Mouse (Mus musculus): ENCODE data around the gene Olfr955.

Gene Olfr955

DNA sequence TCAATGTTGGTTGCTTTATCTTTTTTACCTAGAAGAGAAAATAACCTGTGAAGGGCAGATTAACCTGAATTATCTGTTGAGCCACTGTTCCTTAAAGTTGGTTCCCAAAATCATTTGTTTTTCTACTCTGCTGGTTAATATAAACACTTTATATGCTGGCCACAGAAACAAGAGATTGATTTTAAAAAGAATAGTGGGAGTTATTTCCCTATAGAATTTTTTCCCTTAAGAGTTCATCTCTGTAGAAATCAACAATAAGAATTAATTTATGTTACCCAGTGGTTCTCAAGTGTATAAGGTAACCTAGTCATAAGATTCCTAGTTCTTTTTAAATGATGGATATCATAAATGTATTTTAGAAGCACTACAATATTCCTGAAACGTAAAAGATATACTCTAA is at the start of gene Olfr955:
TSS of gene Olfr955 (minus strand) at position 101 of the 400 bp plus-strand sequence.
- no peak for DNase-seq (ENCODE audit: low spot score)

DNA sequence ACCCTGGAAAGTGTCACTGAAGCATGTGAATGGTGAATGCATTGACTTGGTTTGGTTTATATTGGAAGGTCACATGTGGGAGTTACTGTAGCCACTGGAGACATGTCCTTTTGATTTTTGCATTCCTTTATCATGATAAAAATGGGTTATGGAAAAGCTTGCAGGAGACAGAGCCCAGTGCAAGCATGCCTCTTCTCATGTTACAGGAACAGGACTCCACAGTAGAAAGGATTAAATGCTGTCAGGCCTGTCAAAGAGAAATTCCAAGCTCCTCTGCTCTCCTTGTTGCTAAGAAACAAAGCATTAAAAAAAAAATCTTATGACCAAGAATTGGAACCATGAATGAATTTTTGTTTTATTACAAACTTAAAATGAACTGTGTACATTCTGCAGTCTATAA is 46.9 kb upstream of the Olfr955 start:
- no peak for DNase-seq (ENCODE audit: low spot score)

DNA sequence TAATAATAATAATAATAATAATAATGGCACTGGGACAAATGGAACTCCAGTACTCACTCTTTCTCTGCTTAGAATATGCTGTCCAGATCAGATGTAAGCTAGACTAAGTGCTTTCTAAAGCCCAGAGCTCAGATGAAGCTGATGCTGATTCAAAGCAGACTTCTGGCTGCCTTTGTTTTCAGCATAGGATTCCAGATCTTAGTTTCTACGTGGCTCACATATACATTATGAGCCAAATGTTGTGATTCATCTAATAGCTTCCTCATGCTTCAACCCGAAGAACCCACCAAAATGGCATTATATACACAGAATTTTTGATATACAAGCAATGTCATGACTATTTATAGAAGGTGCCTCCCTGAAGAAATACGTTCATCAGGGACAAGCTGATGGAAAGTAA is 43.8 kb upstream of the Olfr955 start, which contains the start of gene Olfr957:
TSS of gene Olfr957 (minus strand) at position 279 of the 400 bp plus-strand sequence.
- no peak for DNase-seq (ENCODE audit: low spot score)

DNA sequence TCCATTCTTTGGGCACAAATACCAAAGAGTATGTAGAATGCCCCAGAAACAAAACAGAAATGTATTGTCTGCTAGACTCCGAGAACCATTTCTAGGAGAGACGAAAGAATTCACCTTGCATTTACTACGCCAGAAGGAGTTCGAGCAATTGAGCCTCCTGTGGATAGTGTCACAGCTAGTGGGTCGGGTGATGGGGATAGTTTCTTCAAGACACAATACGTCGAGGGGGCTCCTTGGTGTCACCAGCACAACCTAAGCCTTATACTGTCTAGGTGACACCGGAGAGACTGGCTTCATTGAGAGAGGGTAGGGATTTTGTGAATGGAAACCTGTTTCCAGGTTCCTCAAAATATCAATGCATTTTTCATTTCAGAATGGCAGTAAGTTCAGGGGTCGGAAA is 37.7 kb upstream of the Olfr955 start:
- DNase-seq (ENCODE audit: low spot score): no peak

DNA sequence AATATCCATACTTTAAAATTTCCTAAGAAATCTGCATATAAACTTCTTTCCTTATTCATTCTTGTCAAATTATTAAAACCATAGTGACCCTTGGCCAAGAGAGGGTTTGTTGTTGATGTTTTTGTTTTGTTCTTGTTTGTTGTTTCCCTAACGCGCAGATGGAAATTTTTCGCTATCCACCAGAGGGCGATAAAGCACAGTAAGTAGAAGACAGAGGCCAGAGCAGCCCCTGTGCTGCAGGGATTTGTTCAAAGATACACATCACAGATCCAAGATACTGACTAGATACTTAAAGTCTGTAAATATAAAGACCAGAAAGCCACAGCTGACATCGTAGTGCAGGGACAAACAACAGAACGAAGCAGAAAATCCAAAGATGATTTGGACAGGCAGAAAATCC is 37.3 kb upstream of the Olfr955 start:
- DNase-seq (ENCODE audit: low spot score): peak; percentile 68

- DNase-seq (ENCODE audit: low spot score): no peak
These were observed 22.2 kb upstream of the Olfr955 start, which contains the start of gene Olfr44 for GRCm38 (mm10) chr9:39493895-39494294. TSS of gene Olfr44 (minus strand) at chr9:39493995.

DNA sequence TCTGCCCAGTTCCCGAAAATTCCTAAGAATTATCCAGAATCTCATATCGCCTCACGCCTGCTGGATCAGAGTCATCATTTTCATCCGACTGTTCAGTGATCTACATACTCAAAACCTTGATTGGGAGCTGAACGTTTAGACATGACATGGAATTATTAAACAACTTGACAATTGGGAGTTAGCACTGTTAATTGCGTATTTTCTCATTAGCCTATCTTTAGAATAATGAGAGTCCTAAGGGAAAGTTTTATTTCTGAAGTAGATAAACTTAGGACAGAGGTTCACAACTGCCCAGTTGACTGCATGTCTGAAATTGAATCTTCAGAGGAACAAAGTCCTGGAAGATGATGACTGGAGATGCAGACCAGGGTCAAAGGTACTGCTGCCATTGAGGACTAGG is 15.3 kb downstream of the Olfr955 start, which contains the start of gene Olfr954:
TSS of gene Olfr954 (plus strand) at position 301 of the 400 bp plus-strand sequence.
- no peak for DNase-seq (ENCODE audit: low spot score)

- no peak for DNase-seq (ENCODE audit: low spot score)
These were observed 44.7 kb downstream of the Olfr955 start, which contains the start of gene Olfr952 for GRCm38 (mm10) chr9:39427048-39427447. TSS of gene Olfr952 (minus strand) at chr9:39427148.

Data from MN1 (cell line).